Comparison of ENCODE assay signal across 7 mouse cellular contexts in genomic region chr11:86581943-86582542, GRCm38 (mm10). TPM values are rescaled to one million over a fixed set of nuclear protein-coding genes. Genes with fewer than 3 reads are reported as not detected.
DNase-seq lines count a peak whose midpoint lies in the region; ATAC-seq and TF ChIP-seq lines count a peak whose summit lies in the region.

No protein-coding gene starts in this region.

- TF ChIP-seq CTCF in lung, adult 2 months (IDR thresholded peaks at IDR 0.05; ENCODE audit: insufficient read depth, low read length), result no peak
- TF ChIP-seq CTCF in MEL (IDR thresholded peaks at IDR 0.05 in 2 of 3, conservative IDR thresholded peaks at IDR 0.05 in 1 of 3; ENCODE audit: control insufficient read depth in 1 of 3, insufficient read depth in 1 of 3, low read depth in 2 of 3, low read length in 3 of 3, poor library complexity in 1 of 3, severe bottlenecking in 1 of 3), result peak in 2 of 3 experiments; percentile 9 to 35; a peak in 3 of 6 replicates

- no peaks in the 10 kb centered on the region for H3K9me3 ChIP-seq in MEL (replicated peaks; ENCODE audit: insufficient read depth, low read length)
- H3K9me3 ChIP-seq in erythroblast, embryonic 14.5 days (ENCODE audit: control insufficient read depth, low read length), result no peaks in the 10 kb centered on the region
- no peaks in the 10 kb centered on the region for H3K9me3 ChIP-seq in stomach, embryonic 14.5 days (ENCODE audit: control insufficient read depth, low read depth, low read length)

- H3K4me2 ChIP-seq in stomach, embryonic 14.5 days (replicated peaks; ENCODE audit: low read depth, low read length), result 0 out of 2 replicates have a peak overlapping the region, but pooled peaks have one; percentile 18

- no peak for DNase-seq in lung, adult 2 months
- DNase-seq in lung, adult 18-20 months, result no peak
- DNase-seq in MEL (ENCODE audit: low read depth, low spot score), result peak; percentile 89
- DNase-seq in urinary bladder, postnatal 4 days (ENCODE audit: low spot score in 2 of 2), result no peak

- H3K9ac ChIP-seq in MEL (ENCODE audit: control insufficient read depth, low read depth, low read length, poor library complexity, severe bottlenecking), result peak overlapping the region; percentile 88
- no peak overlapping the region for H3K9ac ChIP-seq in stomach, embryonic 14.5 days (replicated peaks; ENCODE audit: low read depth, low read length)

- TF ChIP-seq EP300 in MEL (IDR thresholded peaks at IDR 0.05; ENCODE audit: low read depth in 1 of 2, low read length in 2 of 2), result peak in 1 of 2 experiments; percentile 44; a peak in 2 of 4 replicates

- peaks cover 35% of the 10 kb centered on the region for H3K79me2 ChIP-seq in MEL (ENCODE audit: control insufficient read depth, insufficient read depth, low read length, poor library complexity)

- peaks cover 4 to 34% of the 10 kb centered on the region in 2 experiments; a peak in 3 of 4 replicates for H3K36me3 ChIP-seq in MEL (ENCODE audit: control insufficient read depth in 1 of 2, insufficient read depth in 2 of 2, low read length in 2 of 2)
- H3K36me3 ChIP-seq in erythroblast, embryonic 14.5 days (ENCODE audit: control insufficient read depth), result peaks cover 51% of the 10 kb centered on the region
- H3K36me3 ChIP-seq in stomach, embryonic 14.5 days (ENCODE audit: control insufficient read depth, insufficient read depth, low read length), result no peaks in the 10 kb centered on the region

- no peak for TF ChIP-seq RAD21 in MEL (IDR thresholded peaks at IDR 0.05; ENCODE audit: low read depth, low read length)

- 68% methylated on average over 12 of the region's 12 CpGs for WGBS in lung, adult 2 months
- 86% methylated on average over 12 of the region's 12 CpGs for WGBS in stomach, embryonic 14.5 days

- H3K27me3 ChIP-seq in MEL (ENCODE audit: control insufficient read depth in 1 of 2, insufficient read depth in 2 of 2, low read length in 2 of 2), result no peaks in the 10 kb centered on the region
- H3K27me3 ChIP-seq in erythroblast, embryonic 14.5 days (ENCODE audit: control insufficient read depth), result no peaks in the 10 kb centered on the region
- no peaks in the 10 kb centered on the region for H3K27me3 ChIP-seq in stomach, embryonic 14.5 days (ENCODE audit: control insufficient read depth, insufficient read depth, low read length)

- H3K27ac ChIP-seq in MEL (ENCODE audit: control insufficient read depth, low read depth, low read length), result peak overlapping the region; percentile 96
- peak overlapping the region; percentile 81 for H3K27ac ChIP-seq in stomach, embryonic 14.5 days (ENCODE audit: low read length)

- H3K4me3 ChIP-seq in lung, adult 2 months (replicated peaks; ENCODE audit: extremely low read depth, low read depth, low read length), result peak overlapping the region; percentile 7
- H3K4me3 ChIP-seq in MEL (ENCODE audit: control insufficient read depth in 1 of 2, insufficient read depth in 1 of 2, low read depth in 2 of 2, low read length in 2 of 2), result peak overlapping the region; percentile 69 to 74
- peak overlapping the region; percentile 63 for H3K4me3 ChIP-seq in erythroblast, embryonic 14.5 days (replicated peaks)
- H3K4me3 ChIP-seq in stomach, embryonic 14.5 days (ENCODE audit: low read depth, low read length), result no peak overlapping the region

- no peak for TF ChIP-seq POLR2A in lung, adult 2 months (IDR thresholded peaks at IDR 0.05; ENCODE audit: borderline replicate concordance, extremely low read depth, low read depth, low read length)
- TF ChIP-seq POLR2A in MEL (IDR thresholded peaks at IDR 0.05; ENCODE audit: control insufficient read depth in 1 of 2, insufficient read depth in 1 of 2, low read depth in 1 of 2, low read length in 2 of 2, poor library complexity in 1 of 2), result peak in 1 of 2 experiments; percentile 76; a peak in 2 of 4 replicates

- H3K4me1 ChIP-seq in lung, adult 2 months (ENCODE audit: control insufficient read depth, insufficient read depth, low read length), result peaks cover 36% of the 10 kb centered on the region
- H3K4me1 ChIP-seq in MEL (ENCODE audit: control insufficient read depth in 1 of 2, insufficient read depth in 2 of 2, low read length in 2 of 2), result peaks cover 11 to 31% of the 10 kb centered on the region in 2 experiments
- H3K4me1 ChIP-seq in erythroblast, embryonic 14.5 days (ENCODE audit: control insufficient read depth), result peaks cover 74% of the 10 kb centered on the region
- peaks cover 27% of the 10 kb centered on the region for H3K4me1 ChIP-seq in stomach, embryonic 14.5 days (ENCODE audit: control insufficient read depth, insufficient read depth, low read length)

- no peak for ATAC-seq in stomach, embryonic 14.5 days (ENCODE audit: insufficient number of reproducible peaks, insufficient read depth, low FRiP score, low read depth)
- no peak for ATAC-seq in activated CD4-positive, CD25-positive, alpha-beta regulatory T cell, adult 4 months

TF ChIP-seq in MEL, 35 proteins besides CTCF, POLR2A, EP300 and RAD21 (continues in another document):
- TF ChIP-seq ZNF384 (IDR thresholded peaks at IDR 0.05; ENCODE audit: low read depth, low read length) (no peak), MYB (IDR thresholded peaks at IDR 0.05; ENCODE audit: low read depth, low read length) (no peak; the same call in 1 of the 2 replicates), MXI1 (IDR thresholded peaks at IDR 0.05; ENCODE audit: low read depth, low read length) (peak; percentile 83), POLR2AphosphoS2 (IDR thresholded peaks at IDR 0.05; ENCODE audit: low read length) (no peak), USF1 (IDR thresholded peaks at IDR 0.05; ENCODE audit: low read depth, low read length) (peak; percentile 65), RCOR1 (IDR thresholded peaks at IDR 0.05; ENCODE audit: low read depth, low read length) (peak; percentile 49; the same call in 1 of the 2 replicates), TCF12 (IDR thresholded peaks at IDR 0.05; ENCODE audit: low read depth, low read length) (no peak), ZKSCAN1 (IDR thresholded peaks at IDR 0.05; ENCODE audit: low read depth, low read length) (0 out of 2 replicates have a peak, but pooled peaks have one; percentile 41), MAX (IDR thresholded peaks at IDR 0.05; ENCODE audit: low read length) (peak; percentile 76), USF2 (IDR thresholded peaks at IDR 0.05; ENCODE audit: borderline replicate concordance in 1 of 2, insufficient read depth in 1 of 2, low read depth in 1 of 2, low read length in 2 of 2) (no peak), KAT2A (conservative IDR thresholded peaks at IDR 0.05; ENCODE audit: low read depth, low read length) (peak; percentile 32; the same call in 1 of the 2 replicates), ELF1 (IDR thresholded peaks at IDR 0.05; ENCODE audit: low read depth, low read length) (no peak), E2F4 (IDR thresholded peaks at IDR 0.05; ENCODE audit: borderline replicate concordance, low read depth, low read length) (peak; percentile 49; the same call in 1 of the 2 replicates), UBTF (IDR thresholded peaks at IDR 0.05; ENCODE audit: borderline replicate concordance, insufficient read depth, low read depth, low read length) (no peak), MEF2A (IDR thresholded peaks at IDR 0.05; ENCODE audit: extremely low read depth, insufficient replicate concordance, low read depth, low read length, poor library complexity, severe bottlenecking) (no peak), JUND (IDR thresholded peaks at IDR 0.05; ENCODE audit: low read depth, low read length) (no peak), SMC3 (IDR thresholded peaks at IDR 0.05; ENCODE audit: low read depth, low read length) (no peak; the same call in 1 of the 2 replicates), CHD2 (IDR thresholded peaks at IDR 0.05; ENCODE audit: low read length) (peak; percentile 10; the same call in 1 of the 2 replicates), MYC (IDR thresholded peaks at IDR 0.05; ENCODE audit: low read depth, low read length) (peak; percentile 77), BHLHE40 (IDR thresholded peaks at IDR 0.05; ENCODE audit: borderline replicate concordance, low read depth, low read length) (peak; percentile 86), MAZ (IDR thresholded peaks at IDR 0.05; ENCODE audit: low read depth, low read length) (no peak), ETS1 (IDR thresholded peaks at IDR 0.05; ENCODE audit: low read depth, low read length) (peak; percentile 69), GABPA (IDR thresholded peaks at IDR 0.05; ENCODE audit: low read depth, low read length) (no peak), MAFK (IDR thresholded peaks at IDR 0.05; ENCODE audit: borderline replicate concordance, low read depth, low read length) (no peak), NELFE (IDR thresholded peaks at IDR 0.05; ENCODE audit: low read depth, low read length) (peak; percentile 44; the same call in 1 of the 2 replicates), TAL1 (IDR thresholded peaks at IDR 0.05; ENCODE audit: low read length) (no peak), POLR2AphosphoS5 (IDR thresholded peaks at IDR 0.05; ENCODE audit: borderline replicate concordance, low read depth, low read length) (peak; percentile 63; the same call in 1 of the 2 replicates), GATA1 (IDR thresholded peaks at IDR 0.05; ENCODE audit: low read depth, low read length) (peak; percentile 33; the same call in 1 of the 2 replicates), TBP (IDR thresholded peaks at IDR 0.05; ENCODE audit: low read depth, low read length) (peak; percentile 79; the same call in 1 of the 2 replicates), NRF1 (IDR thresholded peaks at IDR 0.05; ENCODE audit: insufficient read depth, low read depth, low read length, poor library complexity, severe bottlenecking) (no peak)

RNA-seq across cellular contexts. Expression of gene Tubd1, which starts 37.3 kb away (rescaled TPM):
- polyA plus RNA-seq in lung, adult 2 months (2012; rRNA removed), result 2.6 and 4.0 TPM in 2 replicates
- total RNA-seq in MEL (2012; rRNA removed), result 21.5 and 23.4 TPM in 2 replicates
- polyA plus RNA-seq in MEL (2012; ENCODE audit: insufficient read depth in 1 of 2, insufficient read length in 2 of 2, low read depth in 1 of 2, low replicate concordance in 2 of 2, missing spikeins in 1 of 2), result 10 to 100 TPM in 1 of 2 experiments, not detected in 1; 14.4 TPM
- polyA plus RNA-seq in erythroblast, embryonic 14.5 days (2012), result 0.02 and 0.09 TPM in 2 replicates
- 9.9 and 10.0 TPM in 2 replicates for polyA plus RNA-seq in stomach, embryonic 14.5 days (2014; fragmentation: Nextera tagmentation; extraction: Ambion mirVana)
- polyA plus RNA-seq in activated CD4-positive, CD25-positive, alpha-beta regulatory T cell, adult 4 months (2017; shearing (Covaris generic)), result 1 to 10 TPM; 5.7 to 5.9 TPM

RNA-seq across cellular contexts. Expression of gene Rps6kb1, which starts 37.4 kb away (rescaled TPM):
- polyA plus RNA-seq in lung, adult 2 months (2012; rRNA removed), result 5.3 and 7.4 TPM in 2 replicates
- 39.3 and 39.8 TPM in 2 replicates for total RNA-seq in MEL (2012; rRNA removed)
- 10 to 100 TPM; 49.4 to 73.6 TPM for polyA plus RNA-seq in MEL (2012; ENCODE audit: insufficient read depth in 1 of 2, insufficient read length in 2 of 2, low read depth in 1 of 2, low replicate concordance in 2 of 2, missing spikeins in 1 of 2)
- 0.57 and 1.4 TPM in 2 replicates for polyA plus RNA-seq in erythroblast, embryonic 14.5 days (2012)
- 60.3 and 60.8 TPM in 2 replicates for polyA plus RNA-seq in stomach, embryonic 14.5 days (2014; fragmentation: Nextera tagmentation; extraction: Ambion mirVana)
- 10 to 100 TPM; 40.2 to 56.5 TPM for polyA plus RNA-seq in activated CD4-positive, CD25-positive, alpha-beta regulatory T cell, adult 4 months (2017; shearing (Covaris generic))
